Mouse (Mus musculus) heart, adult 11 months (tissue): ENCODE data around the gene Tcl1b2.
"Not testable (repeated sequence)": the region's sequence is repeated elsewhere in the genome, so short reads cannot be mapped to it uniquely, and the experiment has no call there.

Experiments used
- DNase-seq: peaks from one replicate; pipeline ENCODE4 v3.0.0; 2022

Gene Tcl1b2

DNA sequence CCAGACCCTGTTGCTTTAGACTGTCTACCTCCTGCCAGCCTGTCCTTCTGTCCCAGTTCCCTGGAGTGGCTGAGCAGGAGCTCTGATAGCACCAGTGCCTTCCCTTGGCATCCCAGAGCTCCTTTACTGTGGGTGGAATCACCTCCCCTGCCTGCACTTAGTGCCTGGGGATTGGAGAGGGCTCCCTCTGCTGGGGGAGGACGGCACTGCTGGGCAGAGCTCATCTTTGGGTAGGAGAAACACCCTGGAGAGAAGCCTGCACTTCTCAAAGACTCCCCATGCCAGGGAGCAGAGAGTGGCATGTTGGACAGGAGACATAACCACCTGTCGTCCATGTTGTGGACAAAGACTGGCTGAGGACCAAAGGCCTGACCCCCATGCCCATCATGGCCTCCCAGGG, 28.5 kb downstream of the Tcl1b2 start:
- not testable (repeated sequence) for DNase-seq

DNA sequence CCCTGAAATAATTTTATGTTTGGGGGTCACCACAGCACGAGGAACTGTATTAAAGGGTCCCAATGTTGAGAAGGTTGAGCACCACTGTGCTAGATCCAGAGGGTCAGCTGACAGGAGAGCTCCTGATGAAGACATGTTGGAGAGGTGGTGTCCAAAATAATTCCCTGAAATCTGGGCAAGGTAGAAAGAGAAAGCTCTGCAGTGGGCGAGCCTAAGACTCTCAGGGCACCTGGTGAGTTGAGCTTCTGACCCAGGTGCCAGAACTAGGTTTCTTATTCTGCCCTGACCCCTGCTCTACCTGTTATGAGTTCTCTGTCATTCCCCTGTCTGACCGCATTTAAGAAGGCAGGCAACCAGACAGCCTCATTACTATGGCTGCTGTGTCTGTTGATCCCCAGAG, 30.2 kb downstream of the Tcl1b2 start, which contains the start of gene Tcl1b5:
TSS of gene Tcl1b5 (plus strand) at position 301 of the 400 bp plus-strand sequence.
- DNase-seq: not testable (repeated sequence)

DNA sequence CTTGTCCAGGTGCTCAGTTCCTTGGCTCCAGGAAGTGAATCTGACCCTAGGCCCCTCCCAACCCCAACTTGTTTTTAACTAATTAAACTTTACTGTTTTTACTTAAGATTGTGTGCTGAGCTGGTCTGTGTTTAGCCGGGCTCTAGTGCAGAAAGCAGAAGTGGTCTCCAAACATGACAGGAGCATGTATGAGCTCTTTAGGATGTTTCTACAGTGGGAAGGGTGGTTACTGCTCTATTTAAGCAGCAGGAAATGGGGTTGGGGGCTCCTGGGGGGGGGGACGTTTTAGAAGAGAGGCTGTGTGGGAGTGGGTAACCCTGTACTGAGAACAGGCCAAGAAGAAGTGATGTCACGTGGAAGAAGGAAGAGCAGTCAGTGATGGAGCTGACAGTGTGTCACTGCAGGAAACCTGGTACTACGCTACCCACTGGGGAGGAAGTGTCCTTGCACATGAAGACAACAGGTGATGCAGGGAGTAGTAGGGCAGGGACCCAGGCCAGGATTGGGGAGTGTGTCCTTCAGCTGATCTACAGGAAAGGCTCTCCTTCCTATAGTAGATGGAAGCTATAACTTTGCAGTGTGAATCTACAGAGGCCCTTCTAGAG, 35.3 kb downstream of the Tcl1b2 start:
- DNase-seq: not testable (repeated sequence)

DNA sequence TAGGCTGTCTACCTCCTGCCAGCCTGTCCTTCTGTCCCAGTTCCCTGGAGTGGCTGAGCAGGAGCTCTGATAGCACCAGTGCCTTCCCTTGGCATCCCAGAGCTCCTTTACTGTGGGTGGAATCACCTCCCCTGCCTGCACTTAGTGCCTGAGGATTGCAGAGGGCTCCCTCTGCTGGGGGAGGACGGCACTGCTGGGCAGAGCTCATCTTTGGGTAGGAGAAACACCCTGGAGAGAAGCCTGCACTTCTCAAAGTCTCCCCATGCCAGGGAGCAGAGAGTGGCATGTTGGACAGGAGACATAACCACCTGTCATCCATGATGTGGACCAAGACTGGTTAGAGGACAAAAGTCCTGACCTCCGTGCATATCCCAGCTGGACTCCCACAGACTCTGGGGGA, 43.2 kb downstream of the Tcl1b2 start:
- not testable (repeated sequence) for DNase-seq

DNA sequence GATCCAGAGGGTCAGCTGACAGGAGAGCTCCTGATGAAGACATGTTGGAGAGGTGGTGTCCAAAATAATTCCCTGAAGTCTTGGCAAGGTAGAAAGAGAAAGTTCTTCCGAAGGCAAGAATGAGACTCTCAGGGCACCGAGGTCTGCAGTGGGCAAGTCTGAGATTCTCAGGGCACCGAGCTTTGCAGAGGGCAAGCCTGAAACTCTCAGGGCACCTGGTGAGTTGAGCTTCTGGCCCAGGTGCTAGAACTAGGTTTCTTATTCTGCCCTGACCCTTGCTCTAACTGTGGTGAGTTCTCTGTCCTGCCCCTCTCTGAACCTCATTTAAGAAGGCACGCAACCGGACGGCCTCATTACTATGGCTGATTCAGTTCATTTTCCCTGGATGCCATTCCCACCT, 44.9 kb downstream of the Tcl1b2 start, which contains the start of gene Tcl1b3:
TSS of gene Tcl1b3 (plus strand) at position 301 of the 400 bp plus-strand sequence.
- DNase-seq: not testable (repeated sequence)

DNA sequence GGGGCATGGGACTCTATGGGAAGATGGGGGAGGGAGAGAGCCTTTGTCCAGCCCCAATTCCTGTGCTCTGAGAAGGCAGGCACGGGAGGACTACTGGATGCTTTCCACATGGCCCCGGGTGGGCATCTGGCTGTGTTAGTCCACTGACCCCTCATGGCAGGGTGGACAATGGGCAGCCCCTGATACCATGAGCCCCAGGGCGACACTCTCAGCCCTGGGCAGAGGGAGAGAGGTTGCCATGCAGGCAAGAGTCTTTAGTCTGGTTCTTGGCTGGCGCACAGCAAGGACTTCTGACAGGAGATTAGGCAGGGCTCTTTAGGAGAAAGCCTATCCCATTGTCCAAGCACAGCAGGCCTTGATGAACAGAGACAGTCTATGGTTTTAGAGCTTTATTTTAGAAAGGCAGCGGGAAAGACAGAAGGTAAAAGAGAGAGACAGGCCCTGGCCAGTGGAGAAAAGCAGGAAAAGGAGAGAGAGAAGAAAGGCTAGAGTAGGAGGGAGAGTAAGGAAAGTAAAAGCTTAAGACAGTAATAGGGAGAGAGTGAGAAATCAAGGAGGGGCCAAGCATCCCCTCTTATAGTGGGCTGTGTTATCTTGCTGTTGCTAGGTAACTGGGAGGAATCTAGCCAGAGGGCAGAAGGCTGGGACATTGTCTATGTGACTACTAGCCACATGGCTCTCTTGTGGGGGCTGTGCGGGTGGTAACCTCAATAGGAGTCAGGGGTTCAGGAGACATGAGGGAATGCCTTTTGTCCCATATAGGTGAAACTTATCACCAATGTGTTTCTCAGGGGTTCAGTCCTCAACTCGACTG, 54.1 kb downstream of the Tcl1b2 start:
- not testable (repeated sequence) for DNase-seq

DNA sequence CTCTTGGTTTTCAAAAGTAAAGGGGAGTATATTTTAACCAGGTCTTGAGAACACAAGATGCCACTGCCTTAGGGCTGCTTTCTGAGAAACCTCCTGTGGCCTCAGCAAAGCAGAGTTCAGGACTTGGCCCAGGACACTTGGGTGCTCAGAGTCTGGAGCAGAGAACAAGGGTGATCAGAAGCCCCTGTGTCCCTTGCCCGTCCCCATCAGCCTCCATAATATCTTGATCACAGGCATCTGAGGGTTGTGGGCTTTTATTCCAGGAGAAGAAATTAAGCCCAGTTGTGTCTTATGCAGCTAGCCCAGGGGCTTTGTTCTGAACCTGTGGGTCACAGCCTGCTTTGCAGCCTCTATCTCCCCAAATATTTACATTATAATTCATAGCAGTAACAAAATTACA, 55.8 kb downstream of the Tcl1b2 start, which contains the start of gene Tcl1b4:
TSS of gene Tcl1b4 (plus strand) at position 301 of the 400 bp plus-strand sequence.
- DNase-seq: not testable (repeated sequence)
